Mouse (Mus musculus): ENCODE results near the gene Extl2.
A peak's percentile ranks its signal among the peaks of the same experiment; 100 is the strongest.

Gene Extl2

DNA sequence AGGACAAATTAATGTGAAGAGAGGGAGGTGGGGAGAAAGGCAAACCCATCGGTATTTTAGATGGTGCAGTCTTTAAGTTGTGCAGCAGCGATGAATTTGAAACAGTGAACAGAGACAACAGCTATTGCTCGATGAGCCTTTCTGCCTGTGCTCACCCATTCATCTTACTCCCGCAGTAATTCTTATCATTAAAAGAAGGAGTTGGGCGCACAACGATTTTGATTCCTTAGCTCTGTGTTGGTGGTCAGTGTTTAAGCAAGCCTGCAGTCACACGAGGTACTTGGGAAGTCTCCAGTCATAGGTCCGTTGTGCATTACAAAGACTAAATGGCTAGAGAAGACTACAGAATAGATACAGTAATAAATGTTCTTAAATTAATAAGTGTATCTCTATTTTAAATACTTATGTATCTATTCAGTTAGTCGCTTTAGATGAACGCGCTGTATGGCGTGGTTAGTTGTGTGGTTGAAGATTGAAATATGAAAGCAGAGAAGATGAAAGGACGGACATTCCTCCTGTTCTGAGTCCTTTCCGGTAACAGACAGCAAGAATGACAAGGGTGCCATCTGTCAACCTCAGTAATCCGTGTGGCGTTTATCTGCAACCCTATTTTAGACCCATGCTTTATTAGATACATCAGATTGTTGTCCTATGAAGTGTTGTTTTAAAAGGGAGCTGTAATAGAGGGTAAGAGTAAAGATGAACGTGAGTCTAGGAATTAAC lies 2.5 kb downstream of the Extl2 start:
- DNase-seq = no peak

DNA sequence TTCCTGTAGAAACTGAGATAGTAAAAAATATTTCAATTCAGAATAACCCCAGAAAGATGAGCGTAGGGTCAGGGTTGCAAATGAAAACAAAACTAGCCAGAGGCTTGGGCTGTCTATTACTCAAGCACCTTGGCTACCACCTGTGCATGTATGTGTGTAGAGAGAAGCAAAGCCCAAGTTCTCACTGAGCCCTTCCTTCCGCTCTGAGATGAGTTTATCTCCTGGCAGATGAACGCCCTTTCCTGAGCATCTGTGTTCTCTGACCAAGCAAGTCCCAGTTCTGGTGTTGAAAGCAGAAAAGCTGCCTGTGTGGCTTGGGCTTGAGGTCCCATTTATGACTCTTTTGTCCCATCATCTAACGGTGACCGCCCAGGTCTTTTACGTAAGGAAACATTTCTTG lies 7.6 kb downstream of the Extl2 start:
- no peak for DNase-seq

DNA sequence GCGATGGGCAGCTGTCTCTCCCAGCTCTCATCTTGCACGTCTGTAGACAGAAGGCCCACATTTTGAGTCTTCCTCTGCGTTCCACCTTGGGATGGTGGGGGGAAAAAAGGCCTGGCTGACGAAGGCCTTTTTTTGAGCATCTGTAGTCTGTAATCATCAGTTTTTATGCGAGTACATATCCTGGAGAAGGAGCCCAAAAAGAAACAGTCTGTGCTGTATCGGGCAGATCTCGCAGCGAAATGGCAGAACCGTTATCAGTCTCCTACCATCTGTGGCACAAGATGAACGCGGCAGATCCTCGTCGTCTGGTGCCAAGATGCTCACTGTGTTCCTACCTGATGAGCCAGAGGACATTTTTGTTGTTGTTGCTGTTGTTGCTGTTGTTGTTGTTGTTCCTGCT lies 8.9 kb downstream of the Extl2 start:
- no peak for DNase-seq

GRCm38 (mm10) chr3:116018606-116019005 lies 11.3 kb downstream of the Extl2 start:
- DNase-seq = no peak

- no peak for DNase-seq
Observed at GRCm38 (mm10) chr3:116019136-116019535, 11.9 kb downstream of the Extl2 start.

- DNase-seq = no peak
Observed at GRCm38 (mm10) chr3:116024236-116024635, 17.0 kb downstream of the Extl2 start.

- DNase-seq = no peak
Observed at GRCm38 (mm10) chr3:116024669-116025068, 17.4 kb downstream of the Extl2 start.

GRCm38 (mm10) chr3:116025701-116026100 lies 18.4 kb downstream of the Extl2 start:
- no peak for DNase-seq

DNA sequence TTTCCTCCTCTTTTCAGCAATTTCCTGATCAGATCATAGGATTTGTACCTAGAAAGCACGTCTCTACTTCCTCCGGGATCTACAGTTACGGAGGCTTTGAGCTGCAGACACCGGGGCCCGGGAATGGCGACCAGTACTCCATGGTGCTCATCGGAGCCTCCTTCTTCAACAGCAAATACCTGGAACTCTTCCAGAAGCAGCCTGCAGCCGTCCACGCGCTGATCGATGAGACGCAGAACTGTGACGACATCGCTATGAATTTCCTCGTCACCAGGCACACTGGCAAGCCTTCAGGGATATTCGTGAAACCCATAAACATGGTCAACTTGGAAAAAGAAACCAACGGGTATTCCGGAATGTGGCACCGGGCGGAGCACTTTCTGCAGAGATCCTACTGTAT lies 19.7 kb downstream of the Extl2 start:
- DNase-seq = no peak

- no peak for DNase-seq
Observed at GRCm38 (mm10) chr3:116030152-116030788, 23.0 kb downstream of the Extl2 start.

- no peak for DNase-seq
Observed at GRCm38 (mm10) chr3:116033218-116033870, 26.1 kb downstream of the Extl2 start.

DNA sequence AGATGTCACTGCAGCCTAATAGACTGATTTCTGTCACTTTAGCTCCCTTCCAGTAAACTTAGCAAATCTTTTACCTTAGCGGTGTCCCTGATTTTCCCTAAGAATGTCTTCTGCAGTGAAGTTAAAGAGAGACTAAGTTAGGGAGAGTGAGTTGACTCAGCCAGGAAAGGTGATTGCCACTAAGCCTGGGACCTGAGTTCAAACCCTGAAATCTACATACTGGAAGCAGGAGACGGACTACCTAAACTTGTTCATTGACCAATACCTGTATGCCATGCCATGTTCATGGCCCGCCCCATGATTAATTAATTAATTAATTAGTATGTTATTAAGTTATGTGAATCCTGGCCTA lies 26.6 kb downstream of the Extl2 start:
- peak; percentile 79 for DNase-seq

GRCm38 (mm10) chr3:116040776-116041175 lies 33.5 kb downstream of the Extl2 start:
- no peak for DNase-seq

DNA sequence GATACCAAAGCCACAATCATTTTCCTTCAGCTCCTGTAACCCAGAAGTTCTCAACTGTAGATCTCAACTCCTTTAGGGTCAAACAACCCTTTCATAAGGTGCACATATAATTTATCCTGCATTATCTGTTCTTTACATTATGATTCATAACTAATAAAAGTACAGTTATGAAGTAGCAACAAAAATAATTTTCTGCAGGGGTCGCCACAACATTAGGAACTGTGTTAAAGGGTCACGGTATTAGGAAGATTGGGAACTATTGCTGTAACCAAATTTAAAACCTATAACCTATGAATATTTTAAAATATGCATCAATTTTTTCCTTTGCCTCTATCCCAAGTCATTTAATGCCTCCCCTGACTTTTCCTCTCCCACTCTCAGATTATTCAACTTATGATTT lies 38.7 kb downstream of the Extl2 start:
- no peak for DNase-seq

DNA sequence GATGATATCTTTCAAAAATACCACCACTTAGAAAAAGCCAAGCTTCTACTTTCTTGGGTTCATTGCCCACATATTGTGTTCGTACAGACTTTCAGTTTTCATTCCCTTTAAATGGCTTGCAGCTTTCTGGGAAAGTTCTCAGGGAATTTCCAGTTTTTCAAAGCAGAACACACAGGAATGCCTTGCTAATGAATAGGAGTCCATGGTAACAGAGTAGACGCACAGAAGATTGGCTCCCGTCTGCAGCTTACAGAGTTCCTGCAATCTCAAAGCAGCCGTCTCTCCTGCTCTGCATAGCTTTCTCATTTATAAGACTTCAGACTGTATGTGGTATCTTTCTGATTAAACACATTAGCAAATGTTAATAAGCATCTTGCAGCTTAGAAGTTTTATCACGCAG lies 39.8 kb downstream of the Extl2 start:
- DNase-seq = no peak

GRCm38 (mm10) chr3:116057078-116057477 lies 49.8 kb downstream of the Extl2 start:
- peak; percentile 5 for DNase-seq

GRCm38 (mm10) chr3:116060320-116060719 lies 53.1 kb downstream of the Extl2 start:
- no peak for DNase-seq

DNA sequence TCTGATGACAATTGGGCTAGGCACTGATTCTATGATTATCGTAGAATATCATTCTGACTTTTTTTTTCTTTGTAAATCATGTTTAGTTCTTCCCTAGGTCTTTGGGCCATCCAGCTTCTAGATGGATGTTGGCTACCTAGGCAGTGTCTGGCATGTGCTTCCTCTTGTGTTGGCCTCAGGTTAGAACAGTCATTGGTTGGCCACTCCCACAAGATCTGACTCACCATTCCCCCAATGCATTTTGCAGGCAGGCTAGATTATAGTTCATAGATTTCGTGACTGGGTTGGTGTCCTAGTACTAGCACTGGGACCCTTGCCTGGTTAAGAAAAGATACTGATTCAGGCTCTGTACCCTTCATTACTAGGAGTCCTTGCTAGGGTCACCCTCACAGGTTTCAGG lies 54.9 kb downstream of the Extl2 start:
- DNase-seq = no peak

GRCm38 (mm10) chr3:116072584-116072983 lies 65.3 kb downstream of the Extl2 start:
- DNase-seq = no peak

- no peak for DNase-seq
Observed at GRCm38 (mm10) chr3:116076739-116077138, 69.5 kb downstream of the Extl2 start.

GRCm38 (mm10) chr3:116078490-116078889 lies 71.2 kb downstream of the Extl2 start:
- DNase-seq = peak; percentile 20
